Mouse (Mus musculus) cerebellum, adult 2 months (tissue): ENCODE results near the gene Ext2. TPM values are rescaled to one million over a fixed set of nuclear protein-coding genes. Genes with fewer than 3 reads are reported as not detected.

ENCODE experiments used
- DNase-seq, 2 experiments: peaks; one replicate each; pipeline ENCODE4 v3.0.0; 2021
- H3K27ac ChIP-seq: fragments of 200-500 bp; 2 replicates; pipeline ENCODE4 v1.5.1; 2012; ENCODE audit warnings: low read length, control low read depth, inconsistent platforms; ENCODE audit not compliant: insufficient read depth
- H3K27me3 ChIP-seq: fragments of 200-500 bp; 2 replicates; pipeline ENCODE4 v1.6.1; 2012; ENCODE audit warnings: inconsistent platforms, mild to moderate bottlenecking, low read length, moderate library complexity; ENCODE audit not compliant: control insufficient read depth, insufficient read depth
- H3K4me1 ChIP-seq: fragments of 200-500 bp; 2 replicates; pipeline ENCODE4 v1.6.1; 2011; ENCODE audit warnings: low read length; ENCODE audit not compliant: control insufficient read depth, insufficient read depth
- H3K4me3 ChIP-seq: fragments of 200-500 bp; replicated peaks from 2 replicates; pipeline ENCODE3; 2011; ENCODE audit warnings: mild to moderate bottlenecking, low read depth, low read length, control low read depth; ENCODE audit not compliant: insufficient read depth
- CTCF ChIP-seq: fragments of 200-500 bp; IDR thresholded peaks from 2 replicates; pipeline ENCODE4 v1.5.1; 2011; ENCODE audit warnings: low read depth, mild to moderate bottlenecking, control low read depth, low read length, moderate library complexity, borderline replicate concordance; ENCODE audit not compliant: insufficient read depth
- POLR2A ChIP-seq: fragments of 200-500 bp; IDR thresholded peaks from 2 replicates; pipeline ENCODE4 v1.6.1; 2011; ENCODE audit warnings: low read length, control low read depth, borderline replicate concordance; ENCODE audit not compliant: insufficient read depth
- WGBS: fragments of 180-500 bp; shearing (Covaris S2); methylation state at CpG from one replicate; pipeline ENCODE4 v1.1.7; 2018; 5-methylcytosine and 5-hydroxymethylcytosine counted together
- polyA plus RNA-seq: library from polyadenylated mRNA; depleted of rRNA; stranded (reverse); fragments of >200 nt; gene quantifications from 2 replicates; pipeline ENCODE4 v1.2.3, GENCODE M21; 2012

Ext2 gene
- polyA plus RNA-seq, 1 experiment: 40.1 TPM

DNA sequence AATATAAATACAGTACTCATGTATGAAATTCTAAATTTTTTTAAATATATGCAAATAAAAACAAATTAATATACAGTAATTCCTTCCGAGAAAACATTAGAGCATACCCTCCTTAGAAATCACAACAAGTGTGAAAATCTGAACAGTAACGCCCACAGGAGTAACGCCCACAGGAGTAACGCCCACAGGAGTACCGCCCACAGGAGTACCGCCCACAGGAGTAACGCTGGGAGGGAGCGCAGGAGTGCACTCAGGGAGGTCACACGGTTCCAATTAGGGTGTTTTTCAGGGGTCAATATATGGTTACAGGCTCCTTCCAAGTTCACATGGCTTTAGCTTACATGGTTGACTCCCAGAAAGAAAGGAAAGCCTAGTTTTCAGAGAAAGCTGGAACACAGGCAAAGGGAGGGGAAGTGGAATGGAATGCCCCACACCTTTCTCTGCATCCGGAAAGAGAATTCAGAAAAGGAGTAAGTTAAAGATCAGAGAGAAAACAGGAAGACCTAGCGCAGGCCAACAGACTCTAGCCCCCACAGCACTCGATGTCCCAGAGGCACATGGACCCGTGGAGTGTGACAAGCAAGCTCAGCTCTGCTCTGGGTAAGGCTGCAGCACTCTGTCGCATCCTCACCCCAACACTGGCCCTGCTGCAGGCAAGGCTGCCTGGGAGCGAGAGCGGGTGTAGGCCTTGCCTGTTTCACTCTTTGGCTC is 50.2 kb downstream of the Ext2 start:
- H3K4me3 ChIP-seq: no peak overlapping the region
- 72% methylated on average over 16 of the region's 16 CpGs for WGBS
- H3K27me3 ChIP-seq: no peaks in the 10 kb centered on the region
- DNase-seq: peak in 1 of 2 experiments; percentile 15
- no peak overlapping the region for H3K27ac ChIP-seq
- no peak for TF ChIP-seq CTCF
- no peak for TF ChIP-seq POLR2A
- H3K4me1 ChIP-seq: peaks cover 15% of the 10 kb centered on the region

DNA sequence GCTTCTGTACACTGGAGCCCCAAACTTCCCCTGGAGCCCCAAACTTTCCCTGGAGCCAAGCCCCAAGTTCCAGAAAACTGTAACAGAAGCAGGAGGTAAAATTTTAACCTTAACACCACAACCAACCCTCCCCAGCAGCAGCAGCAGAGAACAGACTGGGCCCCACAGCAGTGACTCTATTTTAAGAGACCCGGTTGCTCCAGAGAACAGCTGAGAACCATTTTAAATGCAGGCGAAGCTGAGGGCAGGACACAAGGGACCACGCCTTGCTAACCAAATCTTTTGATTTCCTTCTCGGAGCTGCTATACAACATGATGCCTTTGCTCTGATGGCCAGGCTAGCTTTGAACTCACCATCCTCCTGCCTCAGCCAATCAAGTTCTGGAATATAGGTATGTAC is 51.5 kb downstream of the Ext2 start:
- peak in 1 of 2 experiments; percentile 4 for DNase-seq
- Histone ChIP-seq H3K4me1 (peaks cover 15% of the 10 kb centered on the region), H3K4me3 (no peak overlapping the region), H3K27ac (no peak overlapping the region), H3K27me3 (no peaks in the 10 kb centered on the region)
- WGBS: 88% methylated on average over 4 of the region's 4 CpGs
- no peak for TF ChIP-seq CTCF
- no peak for TF ChIP-seq POLR2A

DNA sequence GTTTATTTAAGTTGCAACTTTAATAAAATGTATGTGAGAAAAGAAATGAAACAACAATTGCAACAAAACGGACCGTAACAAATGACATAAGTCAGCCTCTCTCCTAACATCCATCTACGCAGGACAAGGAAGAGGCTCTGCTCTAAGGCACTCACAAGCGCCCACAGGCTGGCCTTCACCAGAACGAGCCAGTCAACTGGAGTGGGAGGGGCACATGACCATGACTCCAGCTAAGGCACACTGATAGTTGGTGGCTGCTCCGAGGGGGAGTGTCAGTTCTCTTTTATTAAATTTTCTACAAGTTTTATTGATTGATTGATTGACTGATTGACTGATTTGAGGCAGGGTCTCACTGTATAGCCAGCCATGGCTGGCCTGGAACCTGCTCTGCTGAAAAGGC is 52.5 kb downstream of the Ext2 start:
- 85% methylated on average over 6 of the region's 6 CpGs for WGBS
- Histone ChIP-seq H3K4me1 (peaks cover 15% of the 10 kb centered on the region), H3K4me3 (no peak overlapping the region), H3K27me3 (no peaks in the 10 kb centered on the region), H3K27ac (no peak overlapping the region)
- no peak for DNase-seq
- TF ChIP-seq CTCF: no peak
- TF ChIP-seq POLR2A: no peak

DNA sequence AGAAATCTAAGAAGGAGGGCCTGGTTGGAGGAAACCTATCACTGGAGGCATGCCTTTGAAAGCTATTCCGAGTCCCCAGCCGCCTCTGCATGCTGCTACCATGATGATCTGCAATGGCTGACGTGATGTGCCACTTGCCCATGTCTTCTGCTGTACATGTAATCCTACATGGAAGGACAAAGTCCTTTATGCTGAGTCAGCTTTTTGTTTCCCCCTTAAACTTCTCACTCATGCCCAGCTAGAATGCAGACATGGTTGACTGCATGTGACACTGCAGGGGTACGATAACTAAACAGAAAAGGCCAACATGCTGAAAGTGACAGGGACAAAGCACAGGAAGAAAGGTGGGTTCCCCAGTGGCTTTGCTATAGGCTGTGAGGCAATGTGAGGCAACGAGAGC is 56.6 kb downstream of the Ext2 start:
- H3K4me3 ChIP-seq: no peak overlapping the region
- H3K4me1 ChIP-seq: peaks cover 4% of the 10 kb centered on the region; the same call in 1 of the 2 replicates
- no peak overlapping the region for H3K27ac ChIP-seq
- DNase-seq: peak in 1 of 2 experiments; percentile 4
- TF ChIP-seq POLR2A (no peak), CTCF (no peak)
- H3K27me3 ChIP-seq: no peaks in the 10 kb centered on the region
- 86% methylated on average over 5 of the region's 5 CpGs for WGBS

DNA sequence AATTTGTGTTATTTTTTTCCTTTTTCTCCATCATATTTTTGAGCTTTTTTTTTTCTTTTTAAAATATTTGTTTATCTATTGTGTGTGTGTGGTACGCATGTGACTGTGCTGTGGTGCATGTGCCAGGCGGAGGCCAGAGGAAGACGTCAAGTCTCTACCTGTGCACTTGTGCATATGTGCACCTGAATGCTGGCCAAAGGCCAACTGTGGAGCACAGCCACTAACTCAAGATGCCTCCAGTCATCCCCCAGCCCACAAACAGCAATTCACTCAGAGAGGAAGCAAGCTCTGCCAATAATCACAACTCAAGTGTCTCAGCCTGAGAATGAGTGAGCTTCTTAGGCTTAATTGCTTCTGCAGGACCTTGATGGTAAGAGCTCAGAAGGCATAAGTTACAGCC is 58.2 kb downstream of the Ext2 start:
- 67% methylated on average over 3 of the region's 3 CpGs for WGBS
- DNase-seq: peak in 1 of 2 experiments; percentile 11
- TF ChIP-seq CTCF (no peak), POLR2A (no peak)

DNA sequence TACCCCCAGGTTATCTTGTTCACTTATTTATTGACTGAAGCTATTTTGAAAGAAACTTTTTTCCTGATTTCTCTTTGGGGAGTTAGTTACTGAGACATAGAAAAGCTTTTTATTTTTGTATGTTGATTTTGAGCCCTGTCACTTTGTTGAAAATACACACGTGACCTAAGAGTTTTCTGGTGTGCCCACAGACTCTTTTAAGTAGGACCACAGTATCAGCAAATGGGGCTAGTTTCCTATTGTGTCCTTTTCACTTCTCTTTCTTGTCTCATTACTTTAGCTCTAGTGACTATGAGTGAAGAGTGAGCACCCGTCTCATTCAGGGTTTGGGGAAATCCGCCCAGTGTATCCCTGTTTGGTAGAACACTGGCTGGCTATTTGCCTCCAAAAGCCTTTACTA is 62.0 kb downstream of the Ext2 start:
- Histone ChIP-seq H3K27me3 (no peaks in the 10 kb centered on the region), H3K4me1 (peaks cover 11% of the 10 kb centered on the region; the same call in 1 of the 2 replicates), H3K4me3 (no peak overlapping the region), H3K27ac (no peak overlapping the region)
- WGBS: 92% methylated on average over 3 of the region's 3 CpGs
- DNase-seq: no peak
- no peak for TF ChIP-seq CTCF

More for the DNA sequence above, 58.2 kb downstream of the Ext2 start:
- Histone ChIP-seq H3K4me3 (no peak overlapping the region), H3K27ac (no peak overlapping the region), H3K27me3 (no peaks in the 10 kb centered on the region), H3K4me1 (peaks cover 4% of the 10 kb centered on the region; the same call in 1 of the 2 replicates)

DNA sequence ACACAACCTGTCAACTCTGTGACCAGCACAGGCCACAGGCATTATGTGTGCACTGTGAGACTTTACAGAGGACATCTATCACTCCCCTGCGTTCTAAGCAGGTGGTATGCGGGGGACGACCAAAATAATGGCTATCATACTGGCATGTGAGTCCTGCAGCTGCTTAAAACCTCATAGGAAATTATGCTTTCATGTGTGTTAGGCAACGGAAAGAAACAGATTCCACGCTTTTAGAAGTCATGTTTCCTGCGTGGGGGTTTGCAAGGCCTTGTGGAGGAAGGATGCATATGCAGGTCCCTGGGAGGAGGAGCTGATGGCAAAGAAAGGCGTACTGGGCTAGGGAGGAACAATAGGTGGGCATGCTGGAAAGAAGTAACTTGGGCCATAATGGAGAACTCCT is 63.2 kb downstream of the Ext2 start:
- 75% methylated on average over 7 of the region's 7 CpGs for WGBS
- H3K4me1 ChIP-seq: peaks cover 15% of the 10 kb centered on the region
- DNase-seq: peak in 1 of 2 experiments; percentile 8
- no peak overlapping the region for H3K27ac ChIP-seq
- H3K27me3 ChIP-seq: no peaks in the 10 kb centered on the region
- TF ChIP-seq CTCF: no peak
- TF ChIP-seq POLR2A: no peak
- H3K4me3 ChIP-seq: no peak overlapping the region

DNA sequence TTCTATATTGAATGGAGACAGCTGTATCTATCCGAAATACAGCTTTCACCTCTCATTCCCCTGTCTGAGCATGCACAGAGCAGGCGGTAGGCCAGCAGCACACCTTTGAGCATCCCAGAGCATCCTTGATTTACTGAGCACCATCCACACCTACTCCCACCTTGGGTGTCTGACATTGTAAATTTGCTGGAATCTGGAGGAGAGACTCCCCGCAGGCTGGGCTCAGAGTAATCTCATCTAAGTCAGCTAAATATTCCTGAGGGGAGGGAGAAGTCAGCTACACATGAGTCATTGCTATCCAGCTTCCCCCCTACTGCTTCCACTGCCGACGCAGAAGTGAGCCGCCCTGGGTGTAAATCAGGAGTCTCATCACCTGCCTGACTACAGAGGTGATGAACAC is 64.1 kb downstream of the Ext2 start:
- no peaks in the 10 kb centered on the region for H3K27me3 ChIP-seq
- 51% methylated on average over 6 of the region's 6 CpGs for WGBS
- H3K27ac ChIP-seq: no peak overlapping the region
- peaks cover 19% of the 10 kb centered on the region for H3K4me1 ChIP-seq
- no peak overlapping the region for H3K4me3 ChIP-seq
- TF ChIP-seq CTCF: no peak
- TF ChIP-seq POLR2A: no peak
- DNase-seq: peak in 1 of 2 experiments; percentile 15
